Mouse (Mus musculus) 3134 (cell line): ENCODE measurements at regions not wholly inside any gene's neighbourhood (a gene's known extent, or its start where the extent isn't known, plus 50 kb on each side); places are given as distances from the start of the nearest gene placed in this dataset.

Experiments
- DNase-seq: peaks from one replicate; pipeline ENCODE4 v3.0.0-alpha.2; 2011; ENCODE audit warnings: low spot score; ENCODE audit not compliant: insufficient read length; ENCODE audit errors: extremely low read depth

DNA sequence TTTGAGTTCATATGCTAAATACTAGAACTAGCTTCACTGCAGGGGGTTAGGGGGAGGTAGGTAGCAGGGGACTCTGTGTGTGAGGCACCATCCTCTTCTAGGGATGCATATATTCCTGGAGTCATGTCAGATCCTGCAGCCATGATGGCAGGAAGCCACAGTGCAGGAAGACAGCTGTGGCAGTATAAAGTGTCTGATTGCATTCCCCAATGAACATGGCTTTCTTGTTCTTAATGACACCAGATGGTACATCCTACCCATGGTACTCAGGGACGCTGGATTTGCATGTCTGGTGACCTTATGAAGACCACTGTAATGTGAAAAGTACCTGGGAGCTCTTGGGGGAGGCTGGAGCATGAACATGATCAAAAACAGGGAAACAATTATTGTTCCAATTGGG lies 1380.5 kb upstream of the Map3k7 start:
- DNase-seq, result no peak

DNA sequence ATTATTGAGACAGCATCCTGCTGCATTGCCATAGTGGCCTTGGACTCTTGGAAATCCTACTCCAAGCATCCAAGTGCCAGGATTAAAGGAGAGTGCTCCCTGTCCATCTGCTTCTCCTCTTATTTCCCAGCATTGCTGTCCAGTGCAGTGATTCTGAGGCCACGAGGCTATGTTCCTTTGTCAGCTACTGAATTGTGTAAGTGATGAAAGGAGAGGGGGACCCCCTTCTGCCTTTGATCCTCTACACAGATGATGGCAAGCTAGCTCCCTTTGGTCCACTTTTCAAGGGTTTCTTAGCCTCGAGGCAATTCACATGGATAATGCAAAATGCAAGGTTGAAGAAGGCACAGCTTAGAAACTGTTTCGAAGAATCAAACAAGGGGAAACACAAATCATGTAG lies 1355.0 kb upstream of the Map3k7 start:
- no peak for DNase-seq

DNA sequence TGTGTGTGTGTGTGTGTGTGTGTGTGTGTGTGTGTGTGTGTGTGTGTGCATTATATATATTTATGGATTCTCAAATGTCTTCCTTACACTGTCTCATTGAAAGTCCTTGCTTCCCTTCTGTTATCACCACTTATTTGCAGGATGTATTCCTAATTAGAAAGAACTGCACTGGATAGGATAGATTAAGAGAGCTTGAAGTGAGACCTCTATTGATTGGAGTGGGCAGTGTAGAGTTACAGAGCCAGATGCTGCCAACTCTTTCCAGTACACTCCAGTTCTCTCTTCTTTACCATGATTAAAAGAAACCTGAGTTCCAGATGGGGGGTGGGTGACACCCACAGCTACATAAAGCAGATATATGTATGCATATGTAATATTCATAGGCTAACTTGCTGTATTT lies 1354.1 kb upstream of the Map3k7 start:
- no peak for DNase-seq

DNA sequence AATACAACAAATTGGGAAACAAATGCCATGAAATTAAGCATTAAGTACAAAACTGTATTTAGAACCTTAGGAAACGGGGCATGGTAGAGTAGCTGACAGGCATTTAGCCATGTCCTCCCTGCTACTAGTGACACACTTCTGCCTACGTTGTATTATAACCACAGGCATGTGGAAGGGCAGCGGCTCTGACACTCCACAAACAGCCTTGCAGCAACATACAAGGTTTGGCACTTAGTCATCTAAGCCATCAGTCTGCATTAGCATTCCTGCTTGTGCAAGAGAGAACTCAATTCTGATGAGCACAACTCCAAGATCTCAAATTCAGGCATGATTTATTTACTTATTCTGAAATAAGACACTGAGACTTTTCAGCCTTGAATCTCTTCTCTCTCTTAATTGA lies 1353.4 kb upstream of the Map3k7 start:
- DNase-seq, result peak; percentile 67
